In genomic region chr10:59916649-59917048, GRCm38 (mm10) we compare ENCODE assay signal across 8 mouse cellular contexts. TPM values are rescaled to one million over a fixed set of nuclear protein-coding genes. Genes with fewer than 3 reads are reported as not detected.
DNase-seq lines count a peak whose midpoint lies in the region; ATAC-seq and TF ChIP-seq lines count a peak whose summit lies in the region.

No protein-coding gene starts in this region.

- WGBS in heart, postnatal 0 days, result 1% methylated on average over 10 of the region's 10 CpGs

- peak overlapping the region; percentile 20 to 61; a peak in 3 of 4 replicates for H3K4me3 ChIP-seq in ES-E14 (ENCODE audit: insufficient read depth in 1 of 2, low read depth in 1 of 2, low read length in 2 of 2, poor library complexity in 1 of 2, severe bottlenecking in 1 of 2)
- peak overlapping the region; percentile 38 for H3K4me3 ChIP-seq in heart, postnatal 0 days (ENCODE audit: low read depth, low read length)

- H3K4me1 ChIP-seq in ES-E14 (ENCODE audit: control insufficient read depth in 2 of 2, insufficient read depth in 2 of 2, low read length in 2 of 2, poor library complexity in 1 of 2), result peaks cover 12 to 36% of the 10 kb centered on the region in 2 experiments; a peak in 3 of 4 replicates
- H3K4me1 ChIP-seq in heart, postnatal 0 days (ENCODE audit: control insufficient read depth, insufficient read depth), result peaks cover 45% of the 10 kb centered on the region

- DNase-seq in ES-E14 (ENCODE audit: low read depth, low spot score), result no peak
- DNase-seq in brain, embryonic 14.5 days (ENCODE audit: low read depth), result peak; percentile 78
- peak; percentile 93 for DNase-seq in heart, postnatal 0 days (ENCODE audit: low spot score)
- peak; percentile 70 for DNase-seq in liver
- DNase-seq in naive thymus-derived CD4-positive, alpha-beta T cell, adult 2 months (ENCODE audit: low read depth), result peak; percentile 60
- no peak for DNase-seq in cerebellum, postnatal 25 days
- DNase-seq in left cerebral cortex, adult 9 months (ENCODE audit: low spot score in 2 of 2), result no peak
- no peak for DNase-seq in frontal cortex, postnatal 25 days (ENCODE audit: low spot score in 2 of 2)

- peak; percentile 83 for ATAC-seq in heart, postnatal 0 days (ENCODE audit: insufficient read depth, low read depth)

- H3K27me3 ChIP-seq in heart, postnatal 0 days (ENCODE audit: control insufficient read depth, insufficient read depth, low read length), result no peaks in the 10 kb centered on the region

- peak overlapping the region; percentile 46; the same call in 1 of the 2 replicates for H3K27ac ChIP-seq in ES-E14 (ENCODE audit: insufficient read depth, low read depth, low read length, poor library complexity, severe bottlenecking)
- peak overlapping the region; percentile 99 for H3K27ac ChIP-seq in heart, postnatal 0 days (ENCODE audit: low read depth)

- TF ChIP-seq POLR2A in brain, embryonic 14.5 days (IDR thresholded peaks at IDR 0.05; ENCODE audit: borderline replicate concordance, extremely low read depth, insufficient read depth, insufficient read length, poor library complexity, severe bottlenecking), result no peak

- H3K9ac ChIP-seq in ES-E14 (ENCODE audit: insufficient read depth, low read depth, low read length, poor library complexity, severe bottlenecking), result peak overlapping the region; percentile 68; the same call in 1 of the 2 replicates
- peak overlapping the region; percentile 53 for H3K9ac ChIP-seq in heart, postnatal 0 days (replicated peaks; ENCODE audit: low read depth, low read length)

- H3K4me2 ChIP-seq in heart, postnatal 0 days (ENCODE audit: low read depth, low read length), result peak overlapping the region; percentile 66

- in situ Hi-C loops in ES-E14 (cut with MboI; ENCODE audit: low sequenced_read_pairs in 2 of 2, unreplicated experiment in 2 of 2), result no loop called here

- no peak for TF ChIP-seq EP300 in heart, postnatal 0 days (IDR thresholded peaks at IDR 0.05; ENCODE audit: low read depth)

- no peak for TF ChIP-seq CTCF in brain, embryonic 14.5 days (IDR thresholded peaks at IDR 0.05; ENCODE audit: borderline replicate concordance, extremely low read depth, insufficient read depth, insufficient read length)
- no peak for TF ChIP-seq CTCF in heart, postnatal 0 days (IDR thresholded peaks at IDR 0.05; ENCODE audit: low read depth)

- H3K9me3 ChIP-seq in ES-E14 (ENCODE audit: control insufficient read depth, insufficient read depth, low read depth, low read length), result no peaks in the 10 kb centered on the region
- no peaks in the 10 kb centered on the region for H3K9me3 ChIP-seq in heart, postnatal 0 days (replicated peaks; ENCODE audit: control insufficient read depth, low read length)

- H3K36me3 ChIP-seq in ES-E14 (ENCODE audit: control insufficient read depth, insufficient read depth, low read length, poor library complexity, severe bottlenecking), result no peaks in the 10 kb centered on the region
- no peaks in the 10 kb centered on the region for H3K36me3 ChIP-seq in heart, postnatal 0 days (replicated peaks; ENCODE audit: control insufficient read depth, insufficient read depth, low read length)

TF ChIP-seq in ES-E14, 5 proteins besides CTCF, POLR2A, EP300 and RAD21:
- TF ChIP-seq ZC3H11A (IDR thresholded peaks at IDR 0.05; ENCODE audit: borderline replicate concordance, low read depth, low read length), result no peak
- no peak for TF ChIP-seq HCFC1 (IDR thresholded peaks at IDR 0.05; ENCODE audit: borderline replicate concordance, insufficient read depth, low read length)
- 0 out of 2 replicates have a peak, but pooled peaks have one; percentile 13 for TF ChIP-seq ZNF384 (IDR thresholded peaks at IDR 0.05; ENCODE audit: low read depth, low read length)

RNA-seq across cellular contexts. Expression of gene Ddit4, which starts 35.0 kb away (rescaled TPM):
- 33.9 and 42.1 TPM in 2 replicates for total RNA-seq in ES-E14 (2012; rRNA removed)
- 82.4 and 114 TPM in 2 replicates for polyA plus RNA-seq in brain, embryonic 14.5 days (2012; rRNA removed)
- 30.3 and 35.6 TPM in 2 replicates for total RNA-seq in heart, postnatal 0 days (2014; rRNA removed; ENCODE audit: low replicate concordance)
- 17.0 and 17.4 TPM in 2 replicates for polyA plus RNA-seq in heart, postnatal 0 days (2015; fragmentation: Nextera tagmentation; extraction: Ambion mirVana)

RNA-seq across cellular contexts. Expression of gene Dnajb12, which starts 37.3 kb away (rescaled TPM):
- 38.2 and 47.8 TPM in 2 replicates for total RNA-seq in ES-E14 (2012; rRNA removed)
- 22.6 and 34.0 TPM in 2 replicates for polyA plus RNA-seq in brain, embryonic 14.5 days (2012; rRNA removed)
- 48.5 and 50.0 TPM in 2 replicates for total RNA-seq in heart, postnatal 0 days (2014; rRNA removed; ENCODE audit: low replicate concordance)
- polyA plus RNA-seq in heart, postnatal 0 days (2015; fragmentation: Nextera tagmentation; extraction: Ambion mirVana), result 18.4 and 18.5 TPM in 2 replicates

Comparison
In these comparisons a context has a peak if more than half of its experiments do, and no peak if none do; other contexts are left out.
1. DNase-seq: peak in brain, embryonic 14.5 days (single experiment), heart, postnatal 0 days (single experiment), liver (single experiment) and naive thymus-derived CD4-positive, alpha-beta T cell, adult 2 months (single experiment); none in ES-E14 (single experiment), cerebellum, postnatal 25 days (0 of 2), left cerebral cortex, adult 9 months (0 of 2) and frontal cortex, postnatal 25 days (0 of 2).